In genomic region chr19:3999121-3999730, GRCm38 (mm10) we compare ENCODE assay signal across 8 mouse cellular contexts. TPM values are rescaled to one million over a fixed set of nuclear protein-coding genes. Genes with fewer than 3 reads are reported as not detected.
DNase-seq lines count a peak whose midpoint lies in the region; ATAC-seq lines count a peak whose summit lies in the region.

No protein-coding gene starts in this region.

- peak overlapping the region; percentile 69 for H3K4me3 ChIP-seq in neural tube, embryonic 11.5 days (ENCODE audit: low read depth, low read length)
- peak overlapping the region; percentile 81 for H3K4me3 ChIP-seq in liver, embryonic 13.5 days (replicated peaks)

- H3K4me1 ChIP-seq in neural tube, embryonic 11.5 days (ENCODE audit: control insufficient read depth, insufficient read depth, low read length) = peaks cover 9% of the 10 kb centered on the region; the same call in 1 of the 2 replicates
- H3K4me1 ChIP-seq in liver, embryonic 13.5 days (replicated peaks) = peaks cover 38% of the 10 kb centered on the region

- H3K27ac ChIP-seq in neural tube, embryonic 11.5 days (ENCODE audit: low read depth, low read length) = no peak overlapping the region
- 0 out of 2 replicates have a peak overlapping the region, but pooled peaks have one; percentile 64 for H3K27ac ChIP-seq in liver, embryonic 13.5 days

- no peaks in the 10 kb centered on the region for H3K36me3 ChIP-seq in neural tube, embryonic 11.5 days (ENCODE audit: control insufficient read depth, insufficient read depth, low read length)
- H3K36me3 ChIP-seq in liver, embryonic 13.5 days = 0 out of 2 replicates have a peak, but pooled peaks cover under 1% of the 10 kb centered on the region

- no peak for ATAC-seq in neural tube, embryonic 11.5 days (ENCODE audit: insufficient read depth, low FRiP score, low TSS enrichment)
- ATAC-seq in liver, embryonic 13.5 days (ENCODE audit: low read depth) = no peak

- WGBS in neural tube, embryonic 11.5 days = 92% methylated on average over 9 of the region's 9 CpGs
- 70% methylated on average over 9 of the region's 9 CpGs for WGBS in liver, embryonic 13.5 days (ENCODE audit: insufficient replicate concordance)

- H3K9me3 ChIP-seq in neural tube, embryonic 11.5 days (ENCODE audit: control insufficient read depth, low read length) = no peaks in the 10 kb centered on the region
- H3K9me3 ChIP-seq in liver, embryonic 13.5 days (replicated peaks) = no peaks in the 10 kb centered on the region

- no peaks in the 10 kb centered on the region for H3K27me3 ChIP-seq in neural tube, embryonic 11.5 days (ENCODE audit: control insufficient read depth, insufficient read depth, low read length)
- H3K27me3 ChIP-seq in liver, embryonic 13.5 days = no peaks in the 10 kb centered on the region

- H3K9ac ChIP-seq in neural tube, embryonic 11.5 days (ENCODE audit: low read length) = no peak overlapping the region; the same call in 1 of the 2 replicates
- peak overlapping the region; percentile 60 for H3K9ac ChIP-seq in liver, embryonic 13.5 days

- peak overlapping the region; percentile 94 for H3K4me2 ChIP-seq in neural tube, embryonic 11.5 days (ENCODE audit: low read depth)
- H3K4me2 ChIP-seq in liver, embryonic 13.5 days = peak overlapping the region; percentile 90

- DNase-seq in cerebellum, adult 9-11 months = peak; percentile 59
- no peak for DNase-seq in cerebellum, postnatal 36 days
- DNase-seq in neural tube, embryonic 11.5 days (ENCODE audit: low spot score) = no peak
- no peak for DNase-seq in neural tube, embryonic 10.5 days (ENCODE audit: extremely low spot score, low spot score)
- DNase-seq in liver, embryonic 13.5 days = no peak
- no peak for DNase-seq in left cerebral cortex, adult 18-20 months (ENCODE audit: low spot score in 2 of 2)
- DNase-seq in yolk sac, embryonic 10.5 days (ENCODE audit: low spot score) = no peak
- no peak for DNase-seq in layer of hippocampus, postnatal 36 days

RNA-seq across cellular contexts. Expression of gene Nudt8, which starts 1.2 kb away (rescaled TPM):
- polyA plus RNA-seq in neural tube, embryonic 11.5 days (2014; fragmentation: Nextera tagmentation; extraction: Ambion mirVana) = 20.6 and 20.8 TPM in 2 replicates
- 13.8 and 15.9 TPM in 2 replicates for polyA plus RNA-seq in liver, embryonic 13.5 days (2015; fragmentation: Nextera tagmentation; extraction: Ambion mirVana)
- total RNA-seq in left cerebral cortex, adult 18-20 months (2021) = 10 to 100 TPM in 1 of 2 experiments, 1 to 10 TPM in 1; 8.9 to 10.8 TPM
- 10 to 100 TPM in 1 of 2 experiments, 1 to 10 TPM in 1; 8.2 to 11.1 TPM for total RNA-seq in layer of hippocampus, postnatal 36 days (2021)

RNA-seq across cellular contexts. Expression of gene Gm49405, which starts 1.2 kb away (rescaled TPM):
- 1.8 and 1.9 TPM in 2 replicates for polyA plus RNA-seq in neural tube, embryonic 11.5 days (2014; fragmentation: Nextera tagmentation; extraction: Ambion mirVana)
- polyA plus RNA-seq in liver, embryonic 13.5 days (2015; fragmentation: Nextera tagmentation; extraction: Ambion mirVana) = 0.55 and 0.59 TPM in 2 replicates
- 1 to 10 TPM; 1.0 to 1.5 TPM for total RNA-seq in left cerebral cortex, adult 18-20 months (2021)
- 1 to 10 TPM; 1.4 to 2.1 TPM for total RNA-seq in layer of hippocampus, postnatal 36 days (2021)

RNA-seq across cellular contexts. Expression of gene Doc2g, which starts 3.9 kb away (rescaled TPM):
- 2.7 and 2.8 TPM in 2 replicates for polyA plus RNA-seq in neural tube, embryonic 11.5 days (2014; fragmentation: Nextera tagmentation; extraction: Ambion mirVana)
- 0.80 and 0.82 TPM in 2 replicates for polyA plus RNA-seq in liver, embryonic 13.5 days (2015; fragmentation: Nextera tagmentation; extraction: Ambion mirVana)
- total RNA-seq in left cerebral cortex, adult 18-20 months (2021) = 1 to 10 TPM; 3.5 to 4.9 TPM
- 1 to 10 TPM; 4.2 to 4.4 TPM for total RNA-seq in layer of hippocampus, postnatal 36 days (2021)

RNA-seq across cellular contexts. Expression of gene Tbx10, which starts 6.7 kb away (rescaled TPM):
- 0.22 TPM in 1 of 2 replicates, not detected in the other for polyA plus RNA-seq in neural tube, embryonic 11.5 days (2014; fragmentation: Nextera tagmentation; extraction: Ambion mirVana)
- polyA plus RNA-seq in liver, embryonic 13.5 days (2015; fragmentation: Nextera tagmentation; extraction: Ambion mirVana) = 0.47 and 0.54 TPM in 2 replicates
- not detected for total RNA-seq in left cerebral cortex, adult 18-20 months (2021)
- not detected for total RNA-seq in layer of hippocampus, postnatal 36 days (2021)

RNA-seq across cellular contexts. Expression of gene Acy3, which starts 12.9 kb away (rescaled TPM):
- 2.4 and 3.2 TPM in 2 replicates for polyA plus RNA-seq in neural tube, embryonic 11.5 days (2014; fragmentation: Nextera tagmentation; extraction: Ambion mirVana)
- 9.5 and 10.2 TPM in 2 replicates for polyA plus RNA-seq in liver, embryonic 13.5 days (2015; fragmentation: Nextera tagmentation; extraction: Ambion mirVana)
- total RNA-seq in left cerebral cortex, adult 18-20 months (2021) = 1 to 10 TPM; 2.6 to 5.2 TPM
- total RNA-seq in layer of hippocampus, postnatal 36 days (2021) = 1 to 10 TPM; 1.4 TPM
